Mouse (Mus musculus): ENCODE results near the gene Ints7.

Gene Ints7

DNA sequence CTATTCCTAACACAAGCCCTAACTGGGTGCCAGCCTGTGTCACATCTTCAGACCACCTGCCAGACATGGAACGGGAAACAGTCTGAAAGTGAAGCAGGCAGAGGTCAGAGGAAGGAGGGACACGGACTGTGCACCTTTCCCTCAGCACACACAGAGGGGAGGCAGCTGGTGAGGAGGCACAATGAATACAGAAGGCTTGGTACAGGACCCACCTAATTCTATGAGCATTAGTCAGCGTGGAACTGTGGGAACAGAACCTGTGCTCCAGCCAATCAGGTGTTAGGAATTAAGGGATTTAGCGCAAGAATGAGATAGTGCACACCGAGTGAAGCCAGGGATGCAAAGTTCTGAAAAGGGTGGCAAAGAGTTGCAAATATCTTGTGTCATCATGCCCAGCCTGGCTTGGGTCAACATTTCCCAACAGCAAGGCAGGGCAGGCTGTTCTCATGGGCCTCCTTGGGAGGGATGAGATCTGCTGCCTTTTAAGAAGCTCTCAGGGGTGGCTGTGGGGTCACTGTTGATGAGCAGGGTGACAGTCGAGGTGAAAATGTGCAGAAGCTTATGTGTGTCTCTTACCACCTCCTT is 57.2 kb downstream of the Ints7 start:
- no peak for DNase-seq (ENCODE audit: low read depth, low spot score)

GRCm38 (mm10) chr1:191634116-191634515 is 58.7 kb downstream of the Ints7 start:
- peak; percentile 53 for DNase-seq (ENCODE audit: low read depth, low spot score)

GRCm38 (mm10) chr1:191638404-191638803 is 63.0 kb downstream of the Ints7 start:
- no peak for DNase-seq (ENCODE audit: low read depth, low spot score)

DNA sequence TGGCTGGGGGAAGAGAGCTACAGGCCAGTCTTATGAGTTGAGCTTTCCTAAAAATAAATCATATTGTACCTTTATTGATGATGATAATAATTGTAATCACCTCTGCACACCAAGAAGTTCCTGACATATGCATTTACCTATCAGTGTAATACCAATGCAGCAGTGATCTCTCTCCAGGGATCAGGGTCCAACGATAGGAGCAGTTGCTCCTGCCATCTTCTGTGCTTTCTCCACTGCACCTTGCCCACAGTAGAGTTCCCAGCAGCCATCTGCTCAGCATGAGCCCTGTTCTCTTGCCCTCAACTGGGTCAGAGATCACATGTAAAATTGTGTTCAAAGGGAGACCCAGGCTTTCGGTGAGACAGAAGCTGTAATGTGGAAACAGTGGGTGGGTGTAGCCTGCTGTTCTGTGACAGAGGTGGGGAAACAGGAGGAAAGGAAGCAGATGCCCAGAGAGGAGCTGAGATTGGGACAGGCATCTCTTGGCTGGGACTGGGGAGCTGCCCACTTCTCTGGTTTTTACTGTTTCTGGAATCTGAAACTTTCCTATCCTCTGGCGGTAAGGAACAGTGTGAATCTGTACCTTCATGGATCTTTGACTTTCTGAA is 63.9 kb downstream of the Ints7 start:
- no peak for DNase-seq (ENCODE audit: low read depth, low spot score)

- DNase-seq (ENCODE audit: low read depth, low spot score) = no peak
These were observed 64.7 kb downstream of the Ints7 start for GRCm38 (mm10) chr1:191640146-191640545.

DNA sequence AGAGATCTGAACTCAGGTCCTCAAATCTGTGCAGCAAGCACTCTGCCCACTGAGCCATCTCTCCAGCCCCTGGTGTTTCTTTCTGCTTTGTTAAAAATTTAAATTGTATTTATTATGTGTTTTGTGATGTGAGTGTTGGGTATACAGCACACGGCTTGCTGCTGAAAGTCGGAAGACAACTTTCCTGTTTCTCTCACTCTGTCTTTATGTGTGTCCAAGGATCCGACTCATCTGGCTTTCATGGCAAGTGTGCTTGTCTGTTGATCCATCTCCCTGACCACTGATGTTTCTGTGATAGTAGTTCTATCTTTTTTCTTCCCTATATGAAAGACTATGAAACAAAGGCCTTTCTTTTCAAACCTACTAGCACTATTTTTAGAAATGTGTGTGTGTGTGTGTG is 65.4 kb downstream of the Ints7 start:
- DNase-seq (ENCODE audit: low read depth, low spot score) = no peak

GRCm38 (mm10) chr1:191641438-191641837 is 66.0 kb downstream of the Ints7 start:
- DNase-seq (ENCODE audit: low read depth, low spot score) = no peak

DNA sequence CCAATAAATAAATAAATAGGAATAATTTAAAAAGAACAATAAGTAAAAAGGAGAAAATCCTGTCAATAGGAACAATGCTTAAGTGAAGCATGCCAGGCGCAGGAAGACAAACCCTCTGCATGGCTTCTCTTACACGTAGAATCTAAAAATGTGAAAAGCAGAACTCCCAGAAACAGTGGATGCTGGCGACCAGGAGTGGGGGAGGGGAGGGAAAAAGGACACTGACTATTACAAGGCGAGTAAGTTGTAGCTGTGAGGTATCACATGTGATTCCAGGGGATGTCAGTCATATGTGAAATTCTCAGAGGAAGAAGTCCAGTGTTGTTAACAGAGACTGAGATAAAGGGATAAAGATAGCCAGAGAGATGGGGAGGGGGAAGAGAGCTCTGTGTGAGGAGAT is 67.5 kb downstream of the Ints7 start:
- no peak for DNase-seq (ENCODE audit: low read depth, low spot score)

GRCm38 (mm10) chr1:191645921-191646320 is 70.5 kb downstream of the Ints7 start:
- no peak for DNase-seq (ENCODE audit: low read depth, low spot score)

DNA sequence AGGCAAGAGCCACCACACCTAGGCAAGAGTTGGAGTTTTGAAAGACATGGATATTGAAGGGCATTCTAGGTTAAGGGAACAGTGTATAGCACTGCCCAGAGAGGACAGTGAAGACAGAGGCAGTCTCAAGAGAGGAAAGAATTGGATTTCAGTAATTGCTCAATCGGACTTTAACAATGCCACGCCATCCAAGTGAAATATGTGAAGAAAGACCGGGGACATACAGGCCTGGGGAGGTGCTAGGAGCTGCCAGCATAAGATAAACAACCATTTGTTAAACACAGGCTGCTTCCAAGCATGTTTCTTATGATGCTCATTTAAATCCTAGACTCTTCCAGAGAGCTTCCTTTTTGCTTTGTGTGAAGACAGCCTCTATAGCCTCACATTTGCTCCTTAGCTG is 72.2 kb downstream of the Ints7 start:
- DNase-seq (ENCODE audit: low read depth, low spot score) = no peak

- no peak for DNase-seq (ENCODE audit: low read depth, low spot score)
These were observed 84.0 kb downstream of the Ints7 start for GRCm38 (mm10) chr1:191659441-191659840.

DNA sequence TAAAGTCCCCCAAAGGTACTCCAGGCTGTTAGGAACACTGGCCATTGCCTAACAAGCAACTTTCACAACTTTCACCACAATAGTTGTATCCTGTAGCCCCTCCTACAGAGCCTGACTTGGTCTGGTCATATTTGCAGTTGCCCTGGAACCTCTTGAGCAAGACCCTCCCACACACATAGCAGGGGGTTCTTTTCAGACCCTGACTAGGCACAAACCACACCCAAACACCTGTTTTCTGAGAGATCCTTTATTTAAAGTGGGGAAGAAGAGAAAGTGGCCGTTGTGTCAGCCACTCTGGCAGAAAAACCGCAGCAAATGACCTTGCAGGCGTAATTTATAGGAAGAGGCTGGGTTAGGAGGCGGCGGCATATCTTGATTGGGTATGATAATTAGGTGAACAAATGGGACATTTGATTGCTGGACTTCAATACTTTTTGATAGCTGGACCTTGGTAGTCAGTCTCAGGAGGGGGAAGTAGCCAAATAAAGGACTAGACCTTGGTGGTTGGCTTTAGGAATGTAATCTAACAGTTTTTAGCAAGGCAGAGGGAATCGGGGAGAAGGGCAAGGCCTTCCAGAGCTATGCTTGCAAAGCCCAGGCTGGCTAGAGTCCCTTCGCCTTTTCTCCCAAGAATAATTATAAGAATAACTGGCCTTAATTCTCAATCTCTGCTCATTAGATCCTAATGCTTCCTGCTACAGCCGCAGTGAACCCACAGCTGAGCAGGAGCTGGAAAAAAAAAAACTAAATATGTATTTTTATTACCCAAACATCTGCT is 85.8 kb downstream of the Ints7 start:
- DNase-seq (ENCODE audit: low read depth, low spot score) = peak; percentile 87

GRCm38 (mm10) chr1:191662178-191662898 is 86.9 kb downstream of the Ints7 start:
- no peak for DNase-seq (ENCODE audit: low read depth, low spot score)

DNA sequence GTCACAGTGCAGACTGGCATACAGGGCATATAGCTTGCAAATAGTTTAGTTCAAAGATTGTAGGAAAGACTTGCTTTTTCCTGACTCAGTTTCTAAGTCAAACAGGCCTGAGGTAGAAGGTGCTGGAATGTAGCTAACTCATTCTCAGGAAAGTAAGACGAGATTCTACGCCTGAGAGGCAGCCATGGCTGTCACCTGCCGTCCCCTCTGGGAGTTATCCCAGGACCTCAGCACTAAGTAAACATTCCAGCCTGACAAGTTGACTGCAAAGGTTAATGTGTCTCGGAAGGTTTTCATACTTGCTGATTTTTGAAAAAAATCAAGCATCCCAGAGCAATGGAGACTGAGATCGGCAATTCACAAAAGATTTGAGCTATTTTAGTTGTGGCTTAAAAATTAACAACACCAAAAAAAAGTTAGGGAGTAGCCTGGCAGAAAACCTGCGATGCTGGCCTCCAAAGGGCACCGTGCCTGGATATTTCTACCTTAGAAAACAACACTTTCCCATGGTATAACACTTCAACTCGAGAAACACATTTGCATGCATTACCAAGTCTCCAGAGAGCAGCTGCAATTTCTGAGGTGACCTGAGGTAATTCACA is 87.6 kb downstream of the Ints7 start:
- DNase-seq (ENCODE audit: low read depth, low spot score) = no peak

- no peak for DNase-seq (ENCODE audit: low read depth, low spot score)
These were observed 88.2 kb downstream of the Ints7 start for GRCm38 (mm10) chr1:191663603-191664002.

- DNase-seq (ENCODE audit: low read depth, low spot score) = peak; percentile 91
These were observed 90.9 kb downstream of the Ints7 start for GRCm38 (mm10) chr1:191666351-191666750.

DNA sequence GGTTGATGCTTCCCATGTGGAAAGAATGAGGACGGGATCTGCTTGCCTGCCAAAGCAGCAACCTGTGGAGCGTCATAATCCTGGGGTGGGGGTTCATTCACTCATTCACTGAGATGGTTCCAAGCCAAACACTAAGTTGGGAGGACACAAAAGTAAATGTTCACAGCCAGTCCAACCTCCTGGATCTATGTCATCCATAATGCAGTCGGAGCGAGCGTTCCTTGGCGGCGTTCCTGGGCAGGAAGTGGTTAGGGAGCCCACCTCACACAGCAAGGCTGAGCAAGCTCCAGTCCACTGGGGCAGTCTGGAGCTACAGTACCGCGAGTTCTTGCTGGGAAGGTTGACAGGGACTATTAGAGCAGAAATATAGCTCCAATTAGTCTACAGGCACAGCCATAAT is 92.6 kb downstream of the Ints7 start:
- no peak for DNase-seq (ENCODE audit: low read depth, low spot score)
